Comparison of ENCODE assay signal across 15 mouse cellular contexts in the genomic region with DNA sequence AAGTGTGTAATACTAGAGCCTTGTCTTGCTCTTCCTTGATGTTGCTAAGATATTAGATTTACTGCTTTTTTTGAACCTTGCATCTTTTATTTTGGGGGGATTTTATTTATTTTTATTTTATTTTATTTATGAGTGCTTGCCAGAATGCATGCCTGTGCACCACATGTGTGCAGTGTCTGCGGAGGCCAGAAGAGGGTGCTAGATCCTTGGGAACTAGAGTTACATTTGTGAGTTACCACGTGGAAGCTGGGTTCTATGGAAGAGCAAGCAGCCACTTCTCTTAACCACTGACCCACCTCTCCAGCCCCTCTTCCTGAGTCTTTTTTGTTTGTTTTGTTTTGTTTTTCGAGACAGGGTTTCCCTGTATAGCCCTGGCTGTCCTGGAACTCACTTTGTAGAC. TPM values are rescaled to one million over a fixed set of nuclear protein-coding genes. Genes with fewer than 3 reads are reported as not detected.
DNase-seq lines count a peak whose midpoint lies in the region; ATAC-seq lines count a peak whose summit lies in the region.
"Had no signal": no experiment of that assay in that cellular context is flagged by ENCODE, and none has a peak within 500 bp of the region (broad histone marks: within the 10 kb centered on the region; RNA-seq: fewer than 3 reads in every experiment).

No protein-coding gene starts in this region.

- H3K9me3 ChIP-seq in limb, embryonic 11.5 days (ENCODE audit: control insufficient read depth, low read length): no peaks in the 10 kb centered on the region
- H3K9me3 ChIP-seq in limb, embryonic 10.5 days (replicated peaks): no peaks in the 10 kb centered on the region
- H3K9me3 ChIP-seq: heart, embryonic 10.5 days; hindbrain, embryonic 12.5 days; limb, embryonic 12.5 days; stomach, embryonic 15.5 days had no signal

- H3K4me1 ChIP-seq in limb, embryonic 11.5 days (ENCODE audit: control insufficient read depth, insufficient read depth, low read length): no peaks in the 10 kb centered on the region
- 0 out of 2 replicates have a peak, but pooled peaks cover 3% of the 10 kb centered on the region for H3K4me1 ChIP-seq in limb, embryonic 10.5 days
- H3K4me1 ChIP-seq: hindbrain, embryonic 12.5 days; limb, embryonic 12.5 days; stomach, embryonic 15.5 days had no signal

- 64% methylated on average over 3 of the region's 3 CpGs for WGBS in limb, embryonic 11.5 days
- 85% methylated on average over 3 of the region's 3 CpGs for WGBS in limb, embryonic 10.5 days

- no peak overlapping the region for H3K4me2 ChIP-seq in limb, embryonic 11.5 days (ENCODE audit: low read depth, severe bottlenecking)
- H3K4me2 ChIP-seq: hindbrain, embryonic 12.5 days; limb, embryonic 12.5 days; stomach, embryonic 15.5 days had no signal

- no peaks in the 10 kb centered on the region for H3K36me3 ChIP-seq in limb, embryonic 11.5 days (ENCODE audit: control insufficient read depth, insufficient read depth, low read length)
- no peaks in the 10 kb centered on the region for H3K36me3 ChIP-seq in limb, embryonic 10.5 days
- H3K36me3 ChIP-seq: heart, embryonic 10.5 days; hindbrain, embryonic 12.5 days; limb, embryonic 12.5 days; stomach, embryonic 15.5 days had no signal

- no peak overlapping the region for H3K4me3 ChIP-seq in limb, embryonic 11.5 days (ENCODE audit: low read depth, low read length)
- no peak overlapping the region for H3K4me3 ChIP-seq in limb, embryonic 10.5 days
- H3K4me3 ChIP-seq: heart, embryonic 10.5 days; hindbrain, embryonic 12.5 days; limb, embryonic 12.5 days; stomach, embryonic 15.5 days had no signal

- no peak overlapping the region for H3K9ac ChIP-seq in limb, embryonic 11.5 days (ENCODE audit: low read length)
- H3K9ac ChIP-seq: hindbrain, embryonic 12.5 days; limb, embryonic 12.5 days; stomach, embryonic 15.5 days had no signal

- peak; percentile 18 for DNase-seq in adrenal gland, postnatal 14 days
- no peak for DNase-seq in adrenal gland, postnatal 10 days
- DNase-seq in limb, embryonic 11.5 days (ENCODE audit: low spot score): peak; percentile 22
- DNase-seq in limb, embryonic 10.5 days (ENCODE audit: low spot score): no peak
- peak; percentile 45 for DNase-seq in 416B (ENCODE audit: low read depth)
- peak; percentile 64 for DNase-seq in ZHBTc4 (ENCODE audit: low read depth, low spot score)
- DNase-seq in testis, postnatal 10 days (ENCODE audit: low spot score): no peak
- no peak for DNase-seq in layer of hippocampus, adult 8-10 months (ENCODE audit: low spot score in 2 of 2)
- DNase-seq: kidney, adult 9 months had no signal

- H3K27me3 ChIP-seq in limb, embryonic 11.5 days (ENCODE audit: control insufficient read depth, insufficient read depth, low read length): no peaks in the 10 kb centered on the region
- H3K27me3 ChIP-seq in limb, embryonic 10.5 days (ENCODE audit: low read depth, poor library complexity, severe bottlenecking): no peaks in the 10 kb centered on the region
- H3K27me3 ChIP-seq: hindbrain, embryonic 12.5 days; limb, embryonic 12.5 days; stomach, embryonic 15.5 days had no signal

- no peak overlapping the region for H3K27ac ChIP-seq in limb, embryonic 11.5 days (replicated peaks; ENCODE audit: low read depth, low read length)
- H3K27ac ChIP-seq in limb, embryonic 10.5 days: no peak overlapping the region
- H3K27ac ChIP-seq: heart, embryonic 10.5 days; hindbrain, embryonic 12.5 days; limb, embryonic 12.5 days; stomach, embryonic 15.5 days had no signal

- no peak for ATAC-seq in limb, embryonic 11.5 days (ENCODE audit: insufficient number of reproducible peaks, low FRiP score, low TSS enrichment, low read depth)

RNA-seq across cellular contexts. Expression of gene Gpr119, which starts 4.7 kb away (rescaled TPM):
- total RNA-seq in adrenal gland, postnatal 14 days (2021): not detected in 2 replicates
- total RNA-seq in adrenal gland, postnatal 10 days (2021): not detected
- not detected in 2 replicates for polyA plus RNA-seq in limb, embryonic 11.5 days (2014; fragmentation: Nextera tagmentation; extraction: Ambion mirVana)
- not detected in 2 replicates for polyA plus RNA-seq in limb, embryonic 10.5 days (2016; fragmentation: Nextera tagmentation; extraction: Ambion mirVana)
- total RNA-seq in layer of hippocampus, adult 8-10 months (2022): not detected
- total RNA-seq: common myeloid progenitor, adult 5-6 weeks had no signal
- polyA plus RNA-seq: C2C12; heart, embryonic 10.5 days; hindbrain, embryonic 12.5 days; limb, embryonic 12.5 days had no signal

RNA-seq across cellular contexts. Expression of gene Rbmx2, which starts 25.2 kb away (rescaled TPM):
- total RNA-seq in adrenal gland, postnatal 14 days (2021): 3.5 and 4.9 TPM in 2 replicates
- total RNA-seq in adrenal gland, postnatal 10 days (2021): 1 to 10 TPM; 4.2 to 4.5 TPM
- polyA plus RNA-seq in limb, embryonic 11.5 days (2014; fragmentation: Nextera tagmentation; extraction: Ambion mirVana): 22.0 and 30.5 TPM in 2 replicates
- polyA plus RNA-seq in limb, embryonic 10.5 days (2016; fragmentation: Nextera tagmentation; extraction: Ambion mirVana): 23.6 and 30.7 TPM in 2 replicates
- 1 to 10 TPM; 4.3 to 6.2 (median 4.7) TPM for total RNA-seq in layer of hippocampus, adult 8-10 months (2022)

RNA-seq across cellular contexts. Expression of gene Slc25a14, which starts 46.4 kb away (rescaled TPM):
- 7.1 and 8.2 TPM in 2 replicates for total RNA-seq in adrenal gland, postnatal 14 days (2021)
- 1 to 10 TPM; 5.7 to 6.8 TPM for total RNA-seq in adrenal gland, postnatal 10 days (2021)
- polyA plus RNA-seq in limb, embryonic 11.5 days (2014; fragmentation: Nextera tagmentation; extraction: Ambion mirVana): 17.2 and 19.8 TPM in 2 replicates
- 16.2 and 18.1 TPM in 2 replicates for polyA plus RNA-seq in limb, embryonic 10.5 days (2016; fragmentation: Nextera tagmentation; extraction: Ambion mirVana)
- 10 to 100 TPM; 47.6 to 60.8 (median 57.0) TPM for total RNA-seq in layer of hippocampus, adult 8-10 months (2022)

Comparison
In these comparisons a context has a peak if more than half of its experiments do, and no peak if none do; other contexts are left out.
1. DNase-seq: peak in adrenal gland, postnatal 14 days (single experiment), limb, embryonic 11.5 days (single experiment), 416B (single experiment) and ZHBTc4 (single experiment); none in adrenal gland, postnatal 10 days (single experiment), limb, embryonic 10.5 days (single experiment), testis, postnatal 10 days (single experiment) and layer of hippocampus, adult 8-10 months (0 of 2).